Mouse (Mus musculus): Measurements from ENCODE around the gene Rplp0.
A peak's percentile ranks its signal among the peaks of the same experiment; 100 is the strongest.
"Not testable (repeated sequence)": the region's sequence is repeated elsewhere in the genome, so short reads cannot be mapped to it uniquely, and the experiment has no call there.

Gene Rplp0

DNA sequence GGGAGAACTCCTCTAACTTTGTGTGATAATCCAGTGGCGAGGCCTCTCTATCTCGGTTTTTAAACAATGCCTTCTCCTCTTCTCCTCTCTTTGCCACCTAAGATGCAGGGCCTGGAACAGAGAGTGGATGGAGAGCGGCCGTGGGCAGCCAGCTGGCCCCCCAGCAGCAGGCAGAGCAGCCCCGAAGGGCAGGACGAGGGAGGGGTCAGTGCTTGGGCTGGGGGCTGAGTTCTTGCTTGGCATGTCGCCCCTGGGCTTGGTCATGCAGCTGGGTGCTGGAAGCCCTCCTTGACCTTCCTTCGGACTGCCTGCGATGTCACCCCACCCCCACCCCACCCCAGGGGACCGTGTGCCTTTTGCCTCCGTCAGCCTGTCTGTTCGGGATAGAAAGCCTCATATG, 7.9 kb upstream of the Rplp0 start:
- no peak for DNase-seq (ENCODE audit: low read depth, low spot score)

DNA sequence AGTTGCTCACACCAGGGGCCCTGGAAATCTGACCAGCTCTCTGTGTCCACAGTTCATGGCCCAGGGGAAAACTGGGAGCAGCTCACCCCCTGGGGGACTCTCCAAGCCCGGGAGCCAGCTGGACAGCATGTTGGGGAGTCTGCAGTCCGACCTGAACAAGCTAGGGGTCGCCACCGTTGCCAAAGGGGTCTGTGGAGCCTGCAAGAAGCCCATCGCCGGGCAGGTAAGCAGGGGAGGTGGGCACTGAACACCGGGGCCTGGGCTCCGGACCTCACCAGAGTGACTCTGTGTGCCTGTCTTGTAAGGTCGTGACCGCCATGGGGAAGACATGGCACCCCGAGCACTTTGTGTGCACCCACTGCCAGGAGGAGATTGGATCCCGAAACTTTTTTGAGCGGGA, 7.5 kb upstream of the Rplp0 start:
- no peak for DNase-seq (ENCODE audit: low read depth, low spot score)

DNA sequence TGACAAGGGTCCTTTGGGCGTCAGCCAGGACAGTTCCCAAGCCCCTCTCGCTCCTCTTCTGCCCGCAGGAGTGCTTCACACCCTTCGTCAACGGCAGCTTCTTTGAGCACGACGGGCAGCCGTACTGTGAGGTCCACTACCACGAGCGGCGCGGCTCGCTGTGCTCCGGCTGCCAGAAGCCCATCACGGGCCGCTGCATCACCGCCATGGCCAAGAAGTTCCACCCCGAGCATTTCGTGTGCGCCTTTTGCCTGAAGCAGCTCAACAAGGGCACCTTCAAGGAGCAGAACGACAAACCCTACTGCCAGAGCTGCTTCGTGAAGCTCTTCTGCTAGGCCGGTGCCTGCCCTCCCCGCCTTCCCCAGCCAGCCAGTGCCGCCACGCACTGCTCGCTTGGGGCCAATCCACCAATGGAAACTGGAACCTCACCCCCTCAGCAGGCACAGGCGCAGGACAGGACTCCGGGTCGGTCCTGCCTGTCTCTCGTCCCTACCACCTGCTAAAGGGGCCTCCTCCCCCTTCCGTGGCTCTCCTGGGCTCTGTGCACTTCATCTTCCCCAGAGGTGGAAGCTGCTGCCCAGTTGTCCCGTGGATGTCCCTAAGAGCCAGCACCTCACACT, 5.4 kb upstream of the Rplp0 start:
- no peak for DNase-seq (ENCODE audit: low read depth, low spot score)

DNA sequence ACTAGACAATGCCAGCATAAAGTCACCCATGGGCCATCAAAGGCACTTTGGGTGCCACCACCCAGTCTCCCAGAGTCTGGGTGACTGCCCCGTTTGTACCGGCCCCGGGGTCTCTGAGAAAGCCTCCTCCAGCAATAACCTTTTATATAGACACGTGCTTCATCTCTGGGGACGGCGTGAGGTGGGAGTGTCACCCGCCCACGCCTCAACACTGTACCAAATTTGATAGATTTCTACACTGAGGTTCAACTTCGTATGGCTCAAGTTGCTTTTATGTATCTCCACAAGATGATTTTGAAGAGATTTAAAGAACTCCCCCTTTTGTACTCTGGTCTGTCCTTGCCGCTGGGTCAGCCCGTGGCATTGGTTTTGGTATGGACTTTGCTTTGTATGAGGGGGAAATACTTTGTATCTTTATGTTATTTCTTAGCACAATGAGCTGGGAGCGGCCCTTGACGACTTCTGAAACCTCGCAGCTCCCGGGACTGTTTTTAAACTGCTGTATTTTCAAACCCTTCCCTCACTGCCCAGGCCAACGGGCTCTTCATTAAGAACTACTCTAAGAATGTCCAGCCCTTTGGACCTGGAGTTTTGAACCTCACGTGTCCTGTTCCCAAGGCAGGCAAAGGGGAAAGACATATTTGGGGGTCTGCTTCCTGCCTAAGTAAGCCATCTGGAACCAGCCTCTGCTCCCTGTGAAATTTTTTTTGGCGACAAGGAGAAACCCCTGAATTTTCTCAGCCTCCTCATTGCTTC, 4.6 kb upstream of the Rplp0 start:
- no peak for DNase-seq (ENCODE audit: low read depth, low spot score)

DNA sequence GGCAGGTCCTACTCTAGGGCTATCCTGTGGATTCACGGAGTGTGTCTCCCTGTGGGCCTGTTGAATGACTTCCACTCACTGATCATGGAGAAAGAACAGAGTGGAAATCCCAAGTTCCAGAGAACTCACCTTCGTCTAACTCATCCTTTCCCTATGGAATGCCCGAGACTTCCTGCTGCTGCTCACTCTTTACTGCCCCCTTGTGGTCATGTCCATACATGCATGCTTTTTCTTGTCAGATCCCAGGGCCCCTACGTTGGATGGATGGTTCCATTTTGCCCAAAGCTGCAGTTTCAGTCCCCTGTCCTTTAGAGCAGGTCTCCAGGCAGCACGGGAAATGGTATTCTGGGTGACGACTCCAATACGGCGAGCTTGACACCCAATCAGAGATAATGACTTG, 3.0 kb upstream of the Rplp0 start:
- peak; percentile 71 for DNase-seq (ENCODE audit: low read depth, low spot score)

DNA sequence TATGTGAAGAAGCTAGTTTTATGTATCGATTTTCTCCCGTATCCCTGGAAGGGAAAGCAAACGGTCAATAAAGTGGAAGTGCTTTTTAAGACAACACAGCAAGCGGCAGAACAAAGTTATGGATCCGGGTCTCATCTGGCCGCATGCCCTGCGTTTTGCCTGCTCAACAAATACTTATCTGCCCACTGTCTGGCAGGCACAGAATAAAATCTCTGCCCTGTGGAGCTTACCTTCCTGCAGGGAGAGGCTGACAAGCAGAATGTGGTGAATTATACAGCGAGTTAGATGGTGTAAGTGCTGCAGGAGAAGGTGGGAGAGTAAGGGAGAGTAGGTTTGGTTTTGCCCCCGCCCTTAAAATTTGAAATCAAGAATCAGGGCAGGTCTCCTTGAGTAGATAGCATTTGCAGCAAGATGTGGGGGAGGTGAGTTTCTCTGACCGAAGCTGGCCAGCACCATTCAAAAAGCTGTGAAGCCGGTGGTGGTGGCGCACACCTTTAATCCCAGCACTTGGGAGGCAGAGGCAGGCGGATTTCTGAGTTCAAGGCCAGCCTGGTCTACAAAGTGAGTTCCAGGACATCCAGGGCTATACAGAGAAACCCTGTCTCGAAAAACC, 979 bp upstream of the Rplp0 start:
- DNase-seq (ENCODE audit: low read depth, low spot score) = no peak

DNA sequence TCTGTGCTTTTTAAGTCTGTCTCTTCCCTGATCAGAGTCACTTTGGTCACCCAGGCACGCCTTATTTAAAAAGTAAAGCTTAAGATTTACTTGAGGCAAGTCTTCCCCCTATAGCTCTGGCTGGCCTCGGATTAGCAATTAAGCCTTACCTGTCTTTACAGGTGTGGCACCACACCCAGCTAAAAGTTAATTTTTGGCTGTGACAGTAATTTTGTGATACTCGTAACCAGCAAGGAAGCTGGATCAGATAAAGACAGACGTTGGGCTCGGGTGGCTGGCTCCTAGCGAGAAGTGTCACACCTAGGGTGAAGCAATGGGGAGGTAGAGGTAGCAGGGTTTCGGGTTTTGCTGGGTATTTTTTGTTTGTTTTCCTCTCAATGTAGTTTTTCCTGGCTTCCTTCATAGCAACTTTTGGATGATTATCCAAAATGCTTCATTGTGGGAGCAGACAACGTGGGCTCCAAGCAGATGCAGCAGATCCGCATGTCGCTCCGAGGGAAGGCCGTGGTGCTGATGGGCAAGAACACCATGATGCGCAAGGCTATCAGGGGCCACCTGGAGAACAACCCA, 1.2 kb downstream of the Rplp0 start:
- DNase-seq (ENCODE audit: low read depth, low spot score) = no peak

DNA sequence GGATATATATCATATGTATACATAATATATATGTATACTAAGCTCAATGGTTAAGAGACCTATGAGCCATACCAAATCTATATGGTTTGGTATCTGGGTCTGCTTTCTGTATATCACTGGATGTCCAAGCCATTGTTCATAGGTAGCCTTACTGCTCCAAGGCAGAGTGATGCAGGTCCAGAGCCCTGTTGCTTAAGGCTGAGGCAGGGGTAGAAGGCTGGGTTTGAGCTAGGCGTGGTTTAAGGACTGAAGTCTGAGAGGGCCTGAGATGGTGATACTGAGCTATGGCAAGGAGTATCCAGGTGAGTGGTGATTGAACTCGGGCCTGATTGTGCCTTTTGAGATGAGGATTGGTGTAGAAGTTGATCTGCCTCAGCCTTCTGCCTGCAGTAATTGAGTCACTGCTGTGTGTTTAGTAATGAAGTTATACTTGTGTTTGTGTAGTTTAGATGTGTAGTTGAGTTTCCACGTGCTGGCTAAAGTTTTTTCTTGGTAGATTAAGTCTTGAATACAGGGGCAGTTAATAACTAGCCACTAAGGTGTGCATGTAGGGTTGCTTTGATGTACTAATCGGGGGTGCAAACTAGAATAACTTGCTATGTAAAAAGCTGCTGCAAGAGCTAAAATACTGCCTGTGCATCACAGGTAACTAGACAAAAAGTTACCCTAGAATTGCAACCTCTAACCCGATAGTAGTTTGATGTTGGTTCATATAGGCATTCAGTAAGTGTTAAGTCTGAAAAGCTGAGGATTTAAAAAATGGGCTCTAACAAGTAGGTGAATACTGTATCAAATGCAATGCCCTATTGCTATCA, 4.7 kb downstream of the Rplp0 start:
- DNase-seq (ENCODE audit: low read depth, low spot score) = no peak

DNA sequence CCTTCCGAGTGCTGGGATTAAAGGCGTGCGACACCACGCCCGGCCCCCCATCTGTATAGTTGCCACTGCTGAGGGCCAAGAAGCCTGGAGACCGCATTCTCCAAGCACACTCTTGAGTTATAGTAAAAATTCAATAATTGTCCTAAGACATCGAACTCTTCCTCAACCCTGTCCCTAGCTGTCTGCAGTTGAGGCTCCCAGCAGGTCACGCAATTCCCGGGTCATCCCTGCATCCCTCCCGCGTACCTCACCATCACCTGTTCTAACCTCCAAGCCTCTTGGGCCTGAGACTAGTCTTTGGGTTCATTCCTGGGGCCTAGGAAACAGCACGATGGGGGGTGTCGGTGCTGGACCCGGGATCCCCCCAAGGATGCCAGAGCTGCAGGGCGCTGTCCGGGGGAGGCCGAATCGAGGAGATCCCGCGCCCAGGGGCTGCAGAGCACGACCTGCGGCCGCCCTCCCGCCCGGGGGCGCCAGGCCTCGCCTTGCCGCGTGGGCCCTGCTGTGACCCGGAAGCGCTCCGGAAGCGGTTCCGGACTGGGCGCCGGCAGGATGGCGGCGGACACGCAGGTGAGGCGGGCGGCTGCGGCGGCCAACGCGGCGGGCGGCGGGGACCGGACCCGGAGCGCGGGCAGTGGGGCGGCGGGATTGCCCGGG, 5.6 kb downstream of the Rplp0 start, which contains the start of gene Gcn1l1:
TSS of gene Gcn1l1 (plus strand) at position 518 of the 657 bp plus-strand sequence.
- DNase-seq (ENCODE audit: low read depth, low spot score) = peak; percentile 82

DNA sequence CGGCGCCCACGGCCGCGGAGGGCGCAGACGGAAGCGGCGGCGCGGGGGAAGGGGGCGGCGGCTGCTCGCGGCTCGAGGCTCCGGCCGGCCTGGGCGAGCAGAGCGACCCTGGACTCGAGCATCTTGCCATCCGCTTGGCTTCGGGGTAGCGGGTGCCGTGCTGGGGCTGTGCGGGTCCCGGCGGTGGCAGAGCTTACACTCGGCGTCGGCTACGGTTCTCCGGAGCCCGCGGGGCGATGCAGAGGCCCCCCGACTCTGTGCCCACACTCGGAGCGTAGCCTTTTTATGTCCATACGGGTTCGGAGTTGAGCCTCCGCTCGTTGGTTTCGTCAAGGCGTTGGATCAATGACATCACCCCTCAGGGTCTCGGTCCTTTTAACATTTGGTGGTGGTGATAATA, 6.1 kb downstream of the Rplp0 start:
- DNase-seq (ENCODE audit: low read depth, low spot score) = no peak

DNA sequence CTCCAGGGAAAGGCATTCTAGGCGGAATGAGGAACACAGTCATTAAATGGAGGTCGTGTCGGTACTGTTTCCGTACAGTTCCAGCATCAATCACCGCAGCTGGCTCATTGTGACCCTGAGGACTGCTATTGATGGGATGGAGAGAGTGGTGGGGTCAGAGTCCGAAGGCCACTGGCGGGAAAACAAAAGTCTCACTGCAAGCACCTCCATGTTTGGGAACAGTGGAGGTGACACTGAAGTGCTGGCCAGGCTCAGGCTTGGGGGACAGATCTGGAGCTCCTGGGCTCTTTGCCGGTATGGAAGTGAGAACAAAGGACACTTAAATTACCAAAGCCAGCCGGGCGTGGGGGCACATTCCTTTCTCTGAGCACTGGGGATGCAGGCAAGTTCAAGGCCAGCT, 9.4 kb downstream of the Rplp0 start:
- no peak for DNase-seq (ENCODE audit: low read depth, low spot score)

DNA sequence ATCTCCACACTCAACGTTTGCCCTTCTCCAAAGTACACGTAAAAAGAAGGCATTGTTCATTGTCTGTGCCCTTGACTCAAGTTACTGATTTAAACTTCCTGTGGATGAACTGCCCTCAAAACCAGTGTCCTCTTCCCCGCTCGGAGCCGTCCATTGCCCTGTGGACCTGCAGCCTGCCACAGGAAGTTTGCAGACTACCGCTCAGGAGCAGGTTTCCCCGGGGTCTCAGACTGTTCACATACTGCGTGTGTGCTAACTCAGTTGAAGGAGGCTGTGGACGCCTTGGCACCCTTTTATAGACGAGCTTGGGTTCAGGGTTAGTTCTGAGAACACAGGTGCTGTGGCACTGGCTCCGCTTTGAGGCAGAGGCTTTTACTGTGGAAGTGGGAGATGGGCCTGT, 10.0 kb downstream of the Rplp0 start:
- no peak for DNase-seq (ENCODE audit: low read depth, low spot score)

DNA sequence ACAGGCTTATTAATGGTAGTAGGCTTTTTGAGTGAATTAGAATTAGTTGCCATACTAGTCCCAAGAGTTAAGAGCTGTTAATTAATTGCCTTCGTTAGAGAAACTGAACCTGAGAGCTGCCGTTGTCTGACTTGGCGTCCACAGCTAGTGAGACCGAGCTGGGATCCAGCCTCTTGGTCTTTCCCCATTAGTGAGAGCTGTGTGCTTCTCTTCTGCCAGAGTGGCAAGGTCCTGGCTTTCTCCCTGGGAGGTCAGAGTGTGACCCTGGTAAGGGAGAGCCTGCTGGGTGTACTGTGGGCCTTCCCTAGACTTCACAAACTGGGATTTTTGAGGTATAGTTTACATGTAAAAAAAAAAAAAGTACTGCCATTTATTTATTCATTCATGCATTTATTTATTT, 10.5 kb downstream of the Rplp0 start:
- no peak for DNase-seq (ENCODE audit: low read depth, low spot score)

DNA sequence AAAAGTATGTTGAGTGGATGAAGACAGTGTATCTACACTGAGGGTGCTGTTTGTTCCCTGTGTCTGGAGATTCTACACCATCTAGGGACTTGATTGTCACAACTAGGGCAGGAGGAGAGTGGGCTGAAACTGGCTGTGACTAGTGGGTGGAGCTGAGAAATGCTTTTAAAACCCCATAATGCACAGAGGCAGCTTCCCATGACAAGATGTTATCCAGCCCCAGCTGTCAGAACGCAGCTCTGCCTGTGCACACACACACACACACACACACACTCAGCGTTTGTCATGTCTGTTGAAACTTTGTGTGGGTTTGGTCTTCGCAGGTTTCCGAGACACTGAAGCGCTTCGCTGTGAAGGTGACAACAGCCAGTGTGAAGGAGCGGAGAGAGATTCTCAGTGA, 11.8 kb downstream of the Rplp0 start:
- no peak for DNase-seq (ENCODE audit: low read depth, low spot score)

DNA sequence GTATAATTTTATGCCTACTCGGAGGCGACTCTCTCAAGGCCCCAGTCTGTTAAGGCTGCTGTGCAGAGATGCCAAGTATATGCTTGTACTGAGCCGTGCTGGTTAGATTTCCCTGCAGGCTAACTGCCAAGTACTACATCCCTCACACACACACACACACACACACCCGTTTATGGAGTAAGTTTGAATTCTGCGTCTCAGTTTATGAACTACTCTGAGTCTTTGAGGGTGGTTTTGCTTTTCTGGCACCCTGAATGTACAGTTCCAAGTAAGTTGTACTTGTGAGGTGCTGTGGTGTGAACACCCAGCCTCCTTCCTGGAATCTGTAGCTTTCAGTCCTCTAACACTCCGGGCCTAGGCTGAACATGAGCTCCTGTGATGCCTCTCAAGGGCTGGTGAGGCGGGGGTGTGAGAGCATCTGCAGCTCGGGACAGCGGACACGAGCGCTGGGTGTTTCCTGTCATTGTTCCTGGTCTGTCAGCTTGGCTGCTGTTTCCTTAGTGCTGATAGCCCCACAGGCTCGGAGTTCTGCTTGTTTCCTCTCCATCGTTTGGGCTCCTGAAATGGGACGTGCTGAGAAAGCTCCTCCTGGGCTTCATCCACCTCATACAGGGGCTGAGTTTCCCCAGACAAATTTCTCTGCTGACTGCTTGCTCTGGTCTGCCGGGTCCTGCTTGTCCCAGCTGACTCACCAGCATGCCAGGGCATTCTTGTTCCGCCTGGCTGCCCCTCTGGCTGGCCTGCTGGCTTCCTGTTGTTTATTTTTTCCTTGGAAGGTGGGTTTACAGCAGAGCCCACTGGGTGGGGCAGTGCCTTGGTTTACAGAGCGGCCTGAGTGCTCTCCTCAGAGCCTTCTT, 13.6 kb downstream of the Rplp0 start:
- DNase-seq (ENCODE audit: low read depth, low spot score) = no peak

DNA sequence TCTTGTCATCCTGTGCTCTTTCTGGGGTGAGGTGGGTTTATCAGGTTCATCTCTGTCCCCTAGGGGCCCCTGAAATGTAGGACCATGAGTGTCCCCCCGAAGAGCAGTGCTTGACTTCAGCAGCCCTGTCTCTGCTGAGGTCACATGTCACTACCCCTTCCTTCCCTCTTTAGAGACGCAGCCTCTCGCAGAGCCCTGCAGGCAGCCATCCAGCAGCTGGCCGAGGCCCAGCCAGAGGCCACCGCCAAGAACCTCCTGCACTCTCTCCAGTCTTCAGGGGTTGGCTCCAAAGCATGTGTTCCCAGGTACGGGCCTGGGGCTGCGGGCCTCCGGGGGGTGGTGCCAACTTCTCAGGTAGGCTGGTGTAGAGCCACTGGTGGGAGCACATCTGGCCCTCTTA, 15.7 kb downstream of the Rplp0 start:
- no peak for DNase-seq (ENCODE audit: low read depth, low spot score)

DNA sequence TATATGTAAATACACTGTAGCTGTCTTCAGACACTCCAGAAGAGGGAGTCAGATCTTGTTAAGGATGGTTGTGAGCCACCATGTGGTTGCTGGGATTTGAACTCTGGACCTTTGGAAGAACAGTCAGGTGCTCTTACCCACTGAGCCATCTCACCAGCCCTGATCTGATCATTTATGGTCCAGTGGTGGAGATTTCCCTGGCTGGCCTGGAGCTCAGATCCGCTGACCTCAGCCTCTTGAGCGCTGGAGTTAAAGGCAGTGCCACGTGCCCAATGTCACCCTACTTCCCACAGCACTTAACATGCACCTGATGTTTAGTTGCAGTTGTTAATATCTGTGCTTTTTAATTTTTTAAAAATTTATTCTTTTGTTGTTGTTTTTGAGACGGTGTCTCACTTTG, 18.4 kb downstream of the Rplp0 start:
- DNase-seq (ENCODE audit: low read depth, low spot score) = not testable (repeated sequence)

DNA sequence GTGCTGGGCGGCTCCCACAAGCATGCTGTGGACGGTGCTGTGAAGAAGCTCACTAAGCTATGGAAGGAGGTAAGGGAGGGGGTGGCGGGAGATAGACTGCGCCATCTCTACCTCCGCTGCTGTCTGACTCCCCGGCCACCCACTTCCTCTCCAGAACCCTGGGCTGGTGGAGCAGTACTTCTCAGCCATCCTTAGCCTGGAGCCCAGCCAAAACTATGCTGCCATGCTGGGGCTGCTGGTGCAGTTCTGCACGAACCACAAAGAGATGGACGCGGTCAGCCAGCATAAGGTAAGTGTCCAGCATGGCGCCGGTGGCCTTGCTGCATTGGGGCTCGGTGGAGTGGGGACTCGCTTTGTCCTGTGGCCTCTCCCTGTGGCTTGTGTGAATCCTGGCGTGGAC, 19.7 kb downstream of the Rplp0 start:
- DNase-seq (ENCODE audit: low read depth, low spot score) = no peak

DNA sequence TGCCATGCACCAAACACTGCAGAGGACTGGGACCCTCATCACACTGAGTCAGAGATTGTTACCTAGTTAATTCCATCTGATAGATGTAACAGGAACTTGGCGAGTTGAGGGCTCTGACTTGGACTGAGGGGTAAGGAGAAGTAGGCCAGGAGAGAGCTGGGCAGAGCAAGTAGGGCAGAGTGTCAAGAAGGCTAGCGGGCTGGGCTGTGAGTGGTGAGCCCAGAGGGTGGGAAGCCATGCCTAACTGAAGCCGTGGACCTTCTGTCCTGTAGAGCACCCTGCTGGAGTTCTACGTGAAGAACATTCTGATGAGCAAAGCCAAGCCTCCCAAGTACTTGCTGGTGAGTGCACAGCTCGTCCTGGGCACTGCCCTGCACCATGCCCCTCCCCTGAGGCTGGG, 20.1 kb downstream of the Rplp0 start:
- no peak for DNase-seq (ENCODE audit: low read depth, low spot score)

DNA sequence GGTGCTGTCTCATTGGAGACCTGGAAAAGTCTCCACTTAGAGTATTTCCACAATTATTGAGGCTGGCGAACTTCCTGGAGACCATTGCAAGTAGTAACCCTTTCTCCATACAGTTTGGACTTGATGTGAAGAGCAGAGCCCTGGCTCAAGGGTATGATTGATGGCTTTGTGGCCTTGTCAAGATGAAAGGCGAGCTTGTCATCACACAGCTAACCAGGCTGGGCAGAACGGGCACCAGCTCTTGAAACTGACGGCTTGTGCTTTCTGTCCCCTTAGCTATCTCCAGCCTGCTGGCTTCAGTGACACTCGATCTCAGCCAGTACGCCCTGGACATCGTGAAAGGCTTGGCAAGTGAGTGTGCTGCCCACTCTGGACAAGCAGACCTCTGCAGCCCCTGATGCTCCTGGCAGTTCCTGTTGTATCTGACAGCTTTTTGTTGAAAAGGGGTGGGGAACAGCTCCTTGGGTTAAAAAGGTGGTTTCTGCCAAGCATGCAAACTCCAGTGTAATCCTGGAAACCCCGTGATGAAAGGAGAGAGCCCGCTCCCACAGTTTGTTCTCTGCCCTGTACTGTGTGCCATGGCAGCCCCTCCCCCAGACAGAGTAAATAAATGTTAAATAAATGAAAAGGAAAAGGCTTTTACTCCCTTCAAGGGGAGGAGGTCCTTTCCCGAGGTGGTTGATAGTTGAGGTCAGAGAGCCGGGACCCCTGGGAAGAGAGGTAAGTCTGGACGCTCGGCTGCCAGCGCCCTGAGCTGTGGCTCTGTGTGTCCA, 21.1 kb downstream of the Rplp0 start:
- no peak for DNase-seq (ENCODE audit: low read depth, low spot score)
